Mouse (Mus musculus) kidney, postnatal 10 days (tissue): ENCODE data around the gene Mrps24.

Source experiments
- DNase-seq: peaks from one replicate; pipeline ENCODE4 v3.0.0; 2021; ENCODE audit warnings: mixed read lengths

Gene Mrps24

GRCm38 (mm10) chr11:5703341-5703740 is 12.1 kb downstream of the Mrps24 start:
- no peak for DNase-seq

- no peak for DNase-seq
Measured at GRCm38 (mm10) chr11:5702957-5703332, 12.5 kb downstream of the Mrps24 start.

GRCm38 (mm10) chr11:5702271-5702956 is 13.1 kb downstream of the Mrps24 start:
- DNase-seq = no peak

GRCm38 (mm10) chr11:5701821-5702220 is 13.7 kb downstream of the Mrps24 start:
- DNase-seq = no peak

- no peak for DNase-seq
Measured at GRCm38 (mm10) chr11:5701300-5701699, 14.2 kb downstream of the Mrps24 start.

- no peak for DNase-seq
Measured at GRCm38 (mm10) chr11:5700808-5701207, 14.7 kb downstream of the Mrps24 start.

GRCm38 (mm10) chr11:5691775-5692174 is 23.7 kb downstream of the Mrps24 start:
- DNase-seq = peak; percentile 78

- DNase-seq = no peak
Measured at GRCm38 (mm10) chr11:5684283-5684682, 31.2 kb downstream of the Mrps24 start.

GRCm38 (mm10) chr11:5682541-5682940 is 32.9 kb downstream of the Mrps24 start:
- no peak for DNase-seq
